In genomic region chr10:84903742-84904141, GRCm38 (mm10) we compare ENCODE assay signal across 8 mouse cellular contexts. TPM values are rescaled to one million over a fixed set of nuclear protein-coding genes. Genes with fewer than 3 reads are reported as not detected.
A peak's percentile ranks its signal among the peaks of the same experiment; 100 is the strongest.
DNase-seq lines count a peak whose midpoint lies in the region; ATAC-seq lines count a peak whose summit lies in the region.

No protein-coding gene starts in this region.

- no peaks in the 10 kb centered on the region for H3K9me3 ChIP-seq in heart, embryonic 13.5 days
- no peaks in the 10 kb centered on the region for H3K9me3 ChIP-seq in intestine, embryonic 14.5 days (ENCODE audit: control insufficient read depth, low read length)

- no peak overlapping the region for H3K4me3 ChIP-seq in heart, embryonic 13.5 days
- 0 out of 2 replicates have a peak overlapping the region, but pooled peaks have one; percentile 7 for H3K4me3 ChIP-seq in intestine, embryonic 14.5 days (ENCODE audit: low read depth, low read length)

- H3K36me3 ChIP-seq in heart, embryonic 13.5 days = no peaks in the 10 kb centered on the region
- no peaks in the 10 kb centered on the region for H3K36me3 ChIP-seq in intestine, embryonic 14.5 days (ENCODE audit: control insufficient read depth, insufficient read depth, low read length)

- H3K27me3 ChIP-seq in heart, embryonic 13.5 days (replicated peaks) = no peaks in the 10 kb centered on the region; the same call in 1 of the 2 replicates
- H3K27me3 ChIP-seq in intestine, embryonic 14.5 days (replicated peaks; ENCODE audit: control insufficient read depth, insufficient read depth, low read length) = no peaks in the 10 kb centered on the region

- peaks cover 33% of the 10 kb centered on the region for H3K4me1 ChIP-seq in heart, embryonic 13.5 days
- H3K4me1 ChIP-seq in intestine, embryonic 14.5 days (replicated peaks; ENCODE audit: control insufficient read depth, insufficient read depth, low read length) = peaks cover 10% of the 10 kb centered on the region

- peak overlapping the region; percentile 20; the same call in 1 of the 2 replicates for H3K9ac ChIP-seq in heart, embryonic 13.5 days
- no peak overlapping the region; the same call in 1 of the 2 replicates for H3K9ac ChIP-seq in intestine, embryonic 14.5 days (ENCODE audit: low read length)

- H3K27ac ChIP-seq in heart, embryonic 13.5 days (replicated peaks) = no peak overlapping the region
- H3K27ac ChIP-seq in intestine, embryonic 14.5 days (ENCODE audit: low read depth) = no peak overlapping the region

- peak overlapping the region; percentile 49 for H3K4me2 ChIP-seq in heart, embryonic 13.5 days
- peak overlapping the region; percentile 25 for H3K4me2 ChIP-seq in intestine, embryonic 14.5 days (ENCODE audit: low read length)

- no peak for ATAC-seq in heart, embryonic 13.5 days (ENCODE audit: extremely low read depth, insufficient number of reproducible peaks, low FRiP score, low TSS enrichment)
- ATAC-seq in intestine, embryonic 14.5 days (replicated peaks; ENCODE audit: low FRiP score, low TSS enrichment, low read depth) = peak; percentile 70; the same call in 1 of the 2 replicates
- peak; percentile 64 for ATAC-seq in megakaryocyte-erythroid progenitor cell, adult 5-6 weeks (replicated peaks; ENCODE audit: low FRiP score, low TSS enrichment, poor library complexity, severe bottlenecking)

- DNase-seq in heart, adult 11 months = no peak
- DNase-seq in ES-CJ7 (ENCODE audit: low read depth, low spot score) = peak; percentile 22
- DNase-seq in embryo, embryonic 11.5 days (ENCODE audit: low read depth, low spot score) = peak; percentile 16
- no peak for DNase-seq in intestine, embryonic 14.5 days (ENCODE audit: low spot score)
- DNase-seq in urinary bladder, postnatal 36 days (ENCODE audit: low spot score in 2 of 2) = no peak
- no peak for DNase-seq in Muller cell, postnatal 12 days (ENCODE audit: inconsistent ontology term)

- 6% methylated on average over 5 of the region's 5 CpGs for WGBS in heart, embryonic 13.5 days
- 1% methylated on average over 5 of the region's 5 CpGs for WGBS in intestine, embryonic 14.5 days

RNA-seq across cellular contexts. Expression of gene Ric8b, which starts 13.7 kb away (rescaled TPM):
- 14.3 and 15.4 TPM in 2 replicates for polyA plus RNA-seq in heart, embryonic 13.5 days (2015; fragmentation: Nextera tagmentation; extraction: Ambion mirVana)
- polyA plus RNA-seq in intestine, embryonic 14.5 days (2014; fragmentation: Nextera tagmentation; extraction: Ambion mirVana) = 21.2 and 23.3 TPM in 2 replicates
- 10.4 and 14.1 TPM in 2 replicates for total RNA-seq in megakaryocyte-erythroid progenitor cell, adult 5-6 weeks (2014; fragmentation: Nextera tagmentation)
- 13.7 and 18.3 TPM in 2 replicates for total RNA-seq in megakaryocyte-erythroid progenitor cell, adult 5-6 weeks (2017)

Comparison
In these comparisons a context has a peak if more than half of its experiments do, and no peak if none do; other contexts are left out.
1. DNase-seq: peak in ES-CJ7 (single experiment) and embryo, embryonic 11.5 days (single experiment); none in heart, adult 11 months (single experiment), intestine, embryonic 14.5 days (single experiment), urinary bladder, postnatal 36 days (0 of 2) and Muller cell, postnatal 12 days (single experiment).